Mouse (Mus musculus) brain, embryonic 14.5 days (tissue): ENCODE results near the gene Mfsd4b5.

Experiments used
- CTCF ChIP-seq: fragments of 200-500 bp; IDR thresholded peaks from 2 replicates; pipeline ENCODE4 v1.5.1; 2012; ENCODE audit warnings: inconsistent platforms, mild to moderate bottlenecking, moderate library complexity, borderline replicate concordance; ENCODE audit not compliant: insufficient read depth, insufficient read length; ENCODE audit errors: extremely low read depth
- POLR2A ChIP-seq: fragments of 200-500 bp; IDR thresholded peaks from 2 replicates; pipeline ENCODE4 v1.6.1; 2012; ENCODE audit warnings: mild to moderate bottlenecking, inconsistent platforms, borderline replicate concordance; ENCODE audit not compliant: poor library complexity, insufficient read depth, insufficient read length, severe bottlenecking; ENCODE audit errors: extremely low read depth

GRCm38 (mm10) chr10:39958266-39958665 lies 28.2 kb downstream of the Mfsd4b5 start:
- TF ChIP-seq CTCF: no peak
- TF ChIP-seq POLR2A: no peak
